Mouse (Mus musculus): Measurements from ENCODE around the gene Map2k6. TPM values are rescaled to one million over a fixed set of nuclear protein-coding genes. Genes with fewer than 3 reads are reported as not detected.

Gene Map2k6
- total RNA-seq, 2 experiments from 2014 or later, result 42.0 to 42.1 TPM

DNA sequence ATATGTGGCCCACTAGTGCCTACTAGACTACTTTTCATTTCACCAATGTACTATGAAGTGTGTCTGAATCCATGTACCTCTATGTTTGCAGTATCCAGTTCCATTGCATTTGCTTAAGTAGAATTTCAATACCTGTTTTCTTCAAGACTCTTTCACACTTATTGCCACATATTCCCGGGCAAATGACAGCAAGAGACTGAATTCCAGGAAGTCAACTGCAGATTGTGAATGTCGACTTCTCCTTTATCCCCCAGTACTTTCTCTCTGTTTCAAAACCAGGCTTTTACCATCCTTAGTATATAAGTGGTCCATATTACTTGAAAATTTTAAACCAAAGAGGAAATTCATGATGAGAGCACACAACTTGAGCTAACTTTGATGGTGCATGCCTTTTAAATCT is 4.7 kb downstream of the Map2k6 start:
- DNase-seq, result no peak

DNA sequence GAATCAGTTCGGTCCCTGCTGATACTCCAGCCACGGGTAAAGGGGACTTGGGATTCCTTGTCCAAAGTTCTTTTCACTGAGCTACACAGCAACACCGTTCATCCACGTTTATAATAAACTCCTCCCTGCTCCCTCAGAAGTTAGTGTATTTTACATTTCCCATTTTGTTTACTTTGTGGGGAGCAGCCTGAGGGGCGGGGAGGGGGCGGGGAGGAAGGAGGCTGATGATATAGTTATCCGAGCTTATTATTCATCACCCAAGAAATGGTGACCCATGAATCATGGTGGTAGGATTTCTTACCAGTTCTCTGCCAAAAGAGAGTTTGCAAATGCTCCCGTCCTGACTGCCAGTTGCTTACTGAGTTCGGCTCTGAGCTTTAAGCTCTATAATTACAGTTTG is 6.7 kb downstream of the Map2k6 start:
- no peak for DNase-seq

DNA sequence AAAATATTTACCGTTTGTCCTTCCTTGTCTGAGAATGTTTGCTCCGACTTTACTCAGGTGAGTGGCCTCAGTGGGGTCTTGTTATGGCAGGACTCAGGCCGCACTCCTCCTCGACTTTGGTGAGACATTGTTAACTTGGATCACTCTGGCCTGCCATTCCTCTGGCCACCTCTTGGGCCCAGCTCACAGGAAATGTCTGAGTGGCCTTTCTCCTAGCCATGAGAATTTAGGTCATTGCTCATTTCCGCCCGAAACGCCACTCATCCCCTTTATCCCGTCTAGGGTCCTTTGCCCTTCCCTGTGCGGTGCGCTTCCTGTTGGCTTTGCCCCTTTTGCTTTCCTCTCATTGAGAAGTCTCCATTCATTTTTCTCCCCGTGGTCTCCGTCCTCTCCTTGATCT is 10.2 kb downstream of the Map2k6 start:
- no peak for DNase-seq

GRCm38 (mm10) chr11:110409776-110410175 is 10.9 kb downstream of the Map2k6 start:
- no peak for DNase-seq

GRCm38 (mm10) chr11:110411596-110411995 is 12.7 kb downstream of the Map2k6 start:
- no peak for DNase-seq

DNA sequence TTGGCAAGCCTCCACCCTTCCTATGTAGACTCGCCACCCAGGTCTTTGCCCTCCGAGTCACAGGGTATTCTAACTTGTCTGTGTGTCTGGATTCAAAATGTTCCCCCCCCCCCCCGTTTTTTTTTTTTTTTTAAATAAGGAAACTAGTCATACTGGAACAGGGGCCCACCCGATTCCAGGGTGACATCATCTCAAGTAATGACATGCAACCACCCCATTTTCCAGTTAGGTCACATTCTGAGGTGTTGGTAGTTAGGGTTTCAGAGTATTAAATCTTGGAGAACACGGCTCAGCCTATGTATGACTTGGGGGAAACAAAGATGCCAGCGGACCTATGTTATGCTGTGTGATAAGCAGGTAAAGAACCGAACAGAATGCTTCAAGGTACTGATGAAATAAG is 15.3 kb downstream of the Map2k6 start:
- DNase-seq, result no peak

DNA sequence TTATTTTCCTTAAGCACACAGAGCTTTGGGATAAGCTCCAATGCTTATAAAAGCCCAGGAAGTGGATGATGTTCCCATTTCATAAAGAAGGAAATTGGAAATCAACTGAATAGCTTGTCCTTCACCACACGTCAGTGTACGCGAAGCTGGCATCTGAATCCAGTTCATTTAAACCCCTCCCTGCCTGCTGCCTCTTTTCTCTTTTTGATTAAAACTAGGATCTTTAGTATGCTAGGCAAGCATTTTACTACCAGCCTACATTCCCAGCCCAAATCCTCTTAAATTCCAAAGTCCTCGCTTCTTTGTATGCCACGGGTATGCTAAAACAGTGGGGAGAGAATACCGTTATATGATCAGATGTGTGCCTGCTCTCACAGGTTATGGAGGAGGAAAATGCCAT is 17.8 kb downstream of the Map2k6 start:
- DNase-seq, result no peak

GRCm38 (mm10) chr11:110420463-110420862 is 21.5 kb downstream of the Map2k6 start:
- no peak for DNase-seq

DNA sequence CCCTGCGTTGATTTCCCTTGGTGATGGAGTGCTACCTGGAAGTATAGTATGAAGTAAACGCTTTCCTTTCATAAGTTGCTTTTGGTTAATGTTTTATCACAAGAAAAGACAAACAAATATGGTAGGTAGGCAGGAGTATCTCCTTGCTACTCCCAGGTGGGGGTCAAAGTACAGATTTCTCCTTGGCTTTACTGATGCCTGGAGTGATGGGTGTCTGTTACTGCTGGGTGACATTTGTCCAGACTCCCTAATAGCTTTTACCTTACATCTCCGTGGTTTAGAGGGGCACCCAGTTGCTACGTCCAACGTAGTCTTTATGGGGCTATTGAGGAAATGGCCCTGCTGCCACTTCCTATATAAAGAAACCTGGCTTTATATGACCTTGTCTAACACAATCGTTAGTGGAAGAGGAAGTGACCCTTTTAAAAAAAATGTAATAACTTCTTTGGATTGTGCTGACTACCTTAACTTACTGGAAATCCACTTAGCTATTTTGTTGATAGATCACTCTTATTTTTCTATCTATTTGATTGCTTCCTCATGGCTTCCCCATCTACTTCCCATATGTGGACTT is 27.7 kb downstream of the Map2k6 start:
- DNase-seq, result no peak

- no peak for DNase-seq
These were observed 28.2 kb downstream of the Map2k6 start for GRCm38 (mm10) chr11:110427159-110427561.

DNA sequence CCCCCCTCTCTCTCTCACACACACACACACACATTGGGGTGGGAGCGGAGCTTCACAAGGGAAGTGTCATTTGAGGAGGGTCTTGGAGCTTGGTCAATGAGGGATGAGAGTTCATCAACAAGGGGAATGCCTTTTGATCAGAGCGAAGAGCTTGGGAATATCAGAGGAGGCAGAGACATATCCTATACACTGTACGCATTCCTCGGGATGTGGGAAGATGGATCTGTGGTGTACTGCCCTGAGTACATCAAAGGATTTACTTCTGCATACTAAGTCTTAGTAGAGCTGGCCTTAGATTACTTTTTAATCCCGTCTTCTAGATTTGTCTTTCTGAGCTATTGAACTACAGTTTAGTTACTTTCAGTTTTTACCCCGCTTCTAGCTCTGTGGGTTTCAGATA is 30.1 kb downstream of the Map2k6 start:
- no peak for DNase-seq

DNA sequence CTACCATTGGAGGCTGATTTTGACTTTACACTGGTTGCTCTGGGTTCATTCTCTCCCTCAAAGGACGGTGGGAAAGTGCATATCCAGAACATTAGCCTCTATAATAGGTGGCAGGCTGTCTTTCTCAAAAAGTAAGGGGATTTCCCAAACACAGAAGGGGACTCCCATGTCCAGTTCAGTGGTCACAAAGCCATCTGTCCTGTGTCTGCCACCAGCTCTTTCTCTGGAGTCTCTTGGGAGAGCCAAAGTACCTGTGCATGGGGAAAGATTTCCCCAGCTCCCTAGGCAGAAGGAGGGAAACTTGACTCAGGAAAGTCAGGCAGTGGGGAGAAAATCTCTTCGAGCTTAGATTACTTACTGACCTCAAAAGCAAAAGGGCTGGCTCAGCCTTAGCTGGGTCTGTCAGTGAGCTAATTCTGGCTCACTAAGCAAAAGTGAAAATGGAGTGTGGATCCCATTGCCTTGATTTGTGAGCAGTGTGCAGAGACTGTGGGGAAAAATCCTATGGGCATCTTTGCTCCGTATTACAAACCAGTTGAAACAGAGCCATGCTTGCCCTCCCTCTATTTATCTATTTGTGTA is 31.0 kb downstream of the Map2k6 start:
- peak; percentile 37 for DNase-seq

- no peak for DNase-seq
These were observed 37.1 kb downstream of the Map2k6 start for GRCm38 (mm10) chr11:110435839-110436556.

DNA sequence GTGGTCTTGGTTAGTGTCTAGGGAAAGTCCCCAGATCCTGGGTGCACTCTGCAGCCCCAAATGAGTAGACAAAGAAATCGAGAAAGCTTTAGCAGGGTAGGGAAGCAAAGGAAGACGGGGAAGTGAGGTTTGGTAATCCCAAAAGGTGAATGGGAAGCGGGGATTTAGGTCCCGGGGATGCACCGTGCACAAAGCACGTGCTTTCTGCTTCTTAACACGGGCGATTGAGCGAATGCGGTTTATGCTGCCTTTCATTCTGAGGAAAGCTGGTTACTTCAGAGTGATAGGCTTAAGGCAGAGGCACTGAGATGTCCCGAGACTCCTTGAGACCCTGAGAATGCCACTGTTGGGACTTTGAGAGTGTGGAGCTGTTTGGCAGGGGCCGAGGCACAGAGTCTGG is 38.1 kb downstream of the Map2k6 start:
- DNase-seq, result no peak

- DNase-seq, result no peak
These were observed 39.2 kb downstream of the Map2k6 start for GRCm38 (mm10) chr11:110438135-110438534.

DNA sequence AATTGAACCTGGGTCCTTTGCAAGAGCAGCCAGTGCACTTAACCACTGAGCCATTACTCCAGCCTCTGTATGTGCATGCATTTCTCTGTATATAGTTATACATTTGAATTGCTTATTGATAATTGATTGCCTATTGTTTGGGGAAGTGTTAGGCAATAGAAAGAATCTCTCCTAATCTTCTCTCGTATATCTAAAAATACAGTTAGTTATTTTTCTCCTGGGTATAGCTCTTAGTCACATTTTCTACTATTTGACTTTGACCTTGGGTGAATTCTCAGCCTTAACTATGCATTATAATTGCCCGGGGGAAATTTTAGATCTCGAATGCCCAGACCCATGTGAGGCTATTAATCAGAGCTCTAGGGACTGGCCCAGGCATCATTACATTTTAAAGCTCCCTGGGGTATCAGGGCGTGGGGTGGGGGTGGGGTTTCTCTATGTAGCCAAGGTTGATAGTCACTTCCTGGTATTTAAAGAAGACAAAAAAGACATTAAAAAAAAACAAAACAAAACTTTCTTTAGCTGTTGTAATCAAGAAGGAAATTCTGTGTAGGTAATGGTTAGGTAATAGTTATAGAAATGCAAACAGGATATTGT is 39.9 kb downstream of the Map2k6 start:
- no peak for DNase-seq

DNA sequence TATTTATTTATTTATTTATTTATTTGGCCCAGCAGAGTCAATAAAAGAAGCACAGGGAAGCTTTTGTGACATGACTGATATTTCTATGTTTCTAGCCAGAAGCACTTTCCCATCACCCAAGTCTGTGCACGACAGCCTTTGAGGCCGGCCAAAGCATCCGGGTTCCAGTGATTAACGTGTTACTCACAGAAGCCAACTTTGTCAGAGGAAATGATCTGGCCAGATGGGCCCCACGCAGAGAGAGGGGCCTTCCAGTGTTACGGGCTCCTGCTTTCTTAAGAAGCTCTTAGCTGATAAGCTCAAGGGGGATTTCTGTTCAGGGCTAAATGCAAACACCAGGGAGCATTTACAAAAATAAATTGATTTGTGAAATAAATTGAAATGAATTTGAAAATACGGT is 40.4 kb downstream of the Map2k6 start:
- no peak for DNase-seq

DNA sequence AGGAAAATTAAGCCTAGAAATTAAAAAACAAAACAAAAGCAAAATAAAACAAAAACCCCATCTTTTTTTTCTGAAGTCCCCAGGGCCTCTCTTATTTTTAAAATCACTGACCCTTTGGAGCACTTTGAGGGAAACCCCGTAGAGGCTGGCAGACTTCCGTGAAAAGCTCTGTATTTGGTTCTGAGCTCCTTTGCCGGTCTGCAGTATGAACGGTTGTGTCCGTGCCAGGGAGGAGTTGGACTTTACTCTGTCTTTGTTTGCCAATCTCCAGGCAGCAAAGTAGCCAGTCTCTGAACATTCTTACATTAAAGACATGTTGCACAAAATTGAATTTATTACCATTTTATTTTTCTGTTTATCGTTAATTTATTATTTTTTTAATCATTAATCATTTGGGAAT is 45.7 kb downstream of the Map2k6 start:
- no peak for DNase-seq

DNA sequence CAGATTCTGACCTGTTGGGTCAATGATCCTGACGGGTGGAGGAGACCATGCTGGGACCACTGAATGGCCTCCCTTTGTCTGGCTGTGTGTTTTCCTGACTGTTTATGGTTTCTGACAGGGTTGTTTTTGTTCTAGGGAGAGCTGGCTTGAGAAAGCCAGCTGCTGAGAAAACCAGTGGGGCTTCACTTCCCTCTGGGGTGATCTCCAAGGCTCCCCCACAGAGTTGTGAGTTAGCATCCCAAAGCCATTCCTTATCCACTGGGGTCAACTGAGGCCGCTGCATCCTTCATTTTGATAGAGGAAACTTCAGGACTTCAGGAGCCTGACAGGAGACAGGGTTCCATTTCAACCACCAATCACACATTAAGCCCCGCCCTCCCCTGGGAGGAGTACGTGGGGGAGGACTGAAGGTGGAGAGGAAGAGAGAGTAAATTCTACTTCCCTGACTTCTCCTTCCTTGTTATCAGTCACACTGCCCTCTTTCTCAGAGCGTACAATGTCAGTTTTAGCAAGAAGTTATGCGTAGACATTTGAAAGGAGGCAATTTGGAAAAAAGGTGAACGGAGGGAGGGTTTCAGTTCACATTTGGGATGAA is 49.3 kb downstream of the Map2k6 start:
- DNase-seq, result peak; percentile 59

GRCm38 (mm10) chr11:110448726-110449161 is 49.8 kb downstream of the Map2k6 start:
- DNase-seq, result peak; percentile 89

- DNase-seq, result no peak
These were observed 50.3 kb downstream of the Map2k6 start for GRCm38 (mm10) chr11:110449183-110449582.

DNA sequence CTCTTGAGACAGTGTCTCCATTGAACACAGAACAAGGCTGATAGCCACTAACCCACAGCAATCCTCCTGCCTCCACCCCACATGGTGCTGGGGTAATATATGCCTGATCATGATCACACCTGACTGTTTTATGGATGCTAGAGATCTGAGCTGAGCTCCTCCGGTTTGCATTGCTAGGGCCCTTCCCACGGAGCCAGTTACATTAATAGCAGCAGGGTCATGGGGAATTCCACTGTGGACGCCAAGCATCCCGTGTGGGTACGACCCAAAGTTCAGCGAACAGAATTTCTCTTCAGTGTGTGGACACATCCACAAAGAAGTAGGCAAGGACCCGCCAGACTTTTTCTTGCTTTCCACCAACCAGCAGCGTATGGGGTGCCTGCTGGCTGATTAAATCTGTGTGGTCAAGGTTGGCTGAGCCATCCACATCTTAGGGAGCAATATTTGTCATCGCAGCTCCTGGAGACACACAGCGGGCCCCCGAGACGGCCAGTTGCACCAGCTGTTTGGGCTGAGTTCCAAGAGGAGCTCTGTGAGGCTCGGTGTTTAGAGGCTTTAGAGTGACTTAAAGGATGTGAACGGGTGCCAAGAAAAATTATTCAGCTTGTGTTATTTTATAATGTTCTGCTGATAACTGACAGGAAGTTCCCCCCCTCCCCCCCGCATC is 51.3 kb downstream of the Map2k6 start:
- peak; percentile 39 for DNase-seq

DNA sequence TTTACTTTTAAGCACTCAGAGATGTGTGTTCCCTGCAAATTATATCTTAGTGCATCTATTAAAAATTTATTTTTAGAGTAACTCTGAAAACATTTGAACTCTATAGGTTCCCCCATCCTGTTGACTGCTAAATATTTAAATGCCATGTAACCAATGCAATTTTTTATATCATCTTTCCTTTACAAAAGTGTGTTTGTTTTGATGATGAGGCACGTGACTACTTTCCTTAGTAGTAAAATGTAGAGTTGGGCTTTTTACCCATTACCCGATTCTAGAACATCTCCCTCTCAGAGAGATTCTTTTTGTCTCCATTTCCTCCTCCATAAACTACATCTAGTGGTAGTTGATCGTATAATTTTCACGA is 51.8 kb downstream of the Map2k6 start:
- no peak for DNase-seq

All from gastrocnemius, postnatal 25 days (tissue).